Mouse (Mus musculus): ENCODE results near the gene Zfp428.
"Not testable (repeated sequence)": the region's sequence is repeated elsewhere in the genome, so short reads cannot be mapped to it uniquely, and the experiment has no call there.

DNA sequence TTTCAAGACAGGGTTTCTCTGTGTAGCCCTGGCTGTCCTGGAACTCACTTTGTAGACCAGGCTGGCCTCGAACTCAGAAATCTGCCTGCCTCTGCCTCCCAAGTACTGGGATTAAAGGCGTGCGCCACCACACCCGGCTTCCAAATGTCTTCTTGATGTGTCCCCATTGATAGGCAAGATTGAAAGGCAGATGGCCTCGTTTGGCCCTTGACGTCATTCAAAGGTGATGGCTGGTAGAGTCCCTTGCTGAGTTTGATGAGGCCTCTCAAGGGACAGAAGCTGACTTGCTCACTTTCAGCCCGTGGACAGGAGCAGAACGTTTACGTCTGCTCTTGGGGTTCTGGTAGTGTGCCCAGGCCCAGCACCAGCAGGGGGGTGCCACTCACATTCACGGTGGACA, 13.2 kb downstream of the Zfp428 start:
- not testable (repeated sequence) for TF ChIP-seq EP300, CTCF (IDR thresholded peaks at IDR 0.05; ENCODE audit: low read depth)
